Mouse (Mus musculus): ENCODE measurements around the gene 4930432M17Rik.

The 4930432M17Rik gene

GRCm38 (mm10) chr3:121678935-121679334 is 8.4 kb downstream of the 4930432M17Rik start:
- no peak for DNase-seq

GRCm38 (mm10) chr3:121679443-121679842 is 8.9 kb downstream of the 4930432M17Rik start:
- DNase-seq = no peak

- no peak for DNase-seq
These were observed 9.6 kb downstream of the 4930432M17Rik start for GRCm38 (mm10) chr3:121680187-121680586.

GRCm38 (mm10) chr3:121682439-121683411 is 12.2 kb downstream of the 4930432M17Rik start:
- no peak for DNase-seq

GRCm38 (mm10) chr3:121684552-121684951 is 14.0 kb downstream of the 4930432M17Rik start:
- no peak for DNase-seq

GRCm38 (mm10) chr3:121684963-121685362 is 14.4 kb downstream of the 4930432M17Rik start:
- DNase-seq = no peak

- no peak for DNase-seq
These were observed 15.4 kb downstream of the 4930432M17Rik start for GRCm38 (mm10) chr3:121685985-121686384.

- DNase-seq = no peak
These were observed 15.9 kb downstream of the 4930432M17Rik start for GRCm38 (mm10) chr3:121686408-121686911.

- DNase-seq = no peak
These were observed 17.2 kb downstream of the 4930432M17Rik start for GRCm38 (mm10) chr3:121687741-121688140.

- DNase-seq = no peak
These were observed 18.5 kb downstream of the 4930432M17Rik start for GRCm38 (mm10) chr3:121689029-121689428.

GRCm38 (mm10) chr3:121689697-121690096 is 19.1 kb downstream of the 4930432M17Rik start:
- no peak for DNase-seq

GRCm38 (mm10) chr3:121693001-121693730 is 22.6 kb downstream of the 4930432M17Rik start:
- DNase-seq = no peak

- DNase-seq = no peak
These were observed 23.2 kb downstream of the 4930432M17Rik start for GRCm38 (mm10) chr3:121693746-121694145.

GRCm38 (mm10) chr3:121697169-121697568 is 26.6 kb downstream of the 4930432M17Rik start:
- DNase-seq = no peak

GRCm38 (mm10) chr3:121699401-121699800 is 28.8 kb downstream of the 4930432M17Rik start:
- DNase-seq = no peak

GRCm38 (mm10) chr3:121699849-121700248 is 29.3 kb downstream of the 4930432M17Rik start:
- DNase-seq = no peak

GRCm38 (mm10) chr3:121700364-121700952 is 29.9 kb downstream of the 4930432M17Rik start:
- DNase-seq = no peak

- DNase-seq = no peak
These were observed 32.8 kb downstream of the 4930432M17Rik start for GRCm38 (mm10) chr3:121703155-121703879.

GRCm38 (mm10) chr3:121703880-121704243 is 33.3 kb downstream of the 4930432M17Rik start:
- no peak for DNase-seq

GRCm38 (mm10) chr3:121706087-121706486 is 35.5 kb downstream of the 4930432M17Rik start:
- DNase-seq = no peak

GRCm38 (mm10) chr3:121707106-121707505 is 36.5 kb downstream of the 4930432M17Rik start:
- no peak for DNase-seq

GRCm38 (mm10) chr3:121710894-121711531 is 40.5 kb downstream of the 4930432M17Rik start:
- DNase-seq = no peak

Measured in cerebellum, adult 18-20 months (tissue).